Mouse (Mus musculus): ENCODE data around the gene Adcy3.

Gene Adcy3

GRCm38 (mm10) chr12:4179671-4180233 lies 46.8 kb downstream of the Adcy3 start:
- intact Hi-C loops (cut with DNase I), result no loop called here

- intact Hi-C loops (cut with DNase I), result no loop called here
Measured at GRCm38 (mm10) chr12:4180507-4180906, 47.6 kb downstream of the Adcy3 start.

DNA sequence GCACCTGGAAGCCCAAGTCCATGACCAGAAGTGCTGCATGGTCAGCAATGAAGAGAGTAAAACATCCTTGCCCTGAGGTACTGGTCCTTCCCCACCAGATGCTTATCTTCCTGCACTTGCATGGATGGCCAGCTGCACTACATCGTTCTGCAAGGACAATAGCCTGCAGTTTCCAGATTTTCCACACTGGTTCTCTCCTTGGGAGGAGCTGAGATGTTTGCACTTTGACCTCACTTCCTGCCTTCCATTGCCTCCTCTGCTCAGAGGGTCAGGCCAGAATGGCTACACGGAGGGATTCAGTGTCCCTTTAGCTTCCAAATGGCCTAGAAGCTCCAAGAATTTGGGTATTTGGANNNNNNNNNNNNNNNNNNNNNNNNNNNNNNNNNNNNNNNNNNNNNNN lies 51.7 kb downstream of the Adcy3 start:
- intact Hi-C loops (cut with DNase I), result no loop called here

DNA sequence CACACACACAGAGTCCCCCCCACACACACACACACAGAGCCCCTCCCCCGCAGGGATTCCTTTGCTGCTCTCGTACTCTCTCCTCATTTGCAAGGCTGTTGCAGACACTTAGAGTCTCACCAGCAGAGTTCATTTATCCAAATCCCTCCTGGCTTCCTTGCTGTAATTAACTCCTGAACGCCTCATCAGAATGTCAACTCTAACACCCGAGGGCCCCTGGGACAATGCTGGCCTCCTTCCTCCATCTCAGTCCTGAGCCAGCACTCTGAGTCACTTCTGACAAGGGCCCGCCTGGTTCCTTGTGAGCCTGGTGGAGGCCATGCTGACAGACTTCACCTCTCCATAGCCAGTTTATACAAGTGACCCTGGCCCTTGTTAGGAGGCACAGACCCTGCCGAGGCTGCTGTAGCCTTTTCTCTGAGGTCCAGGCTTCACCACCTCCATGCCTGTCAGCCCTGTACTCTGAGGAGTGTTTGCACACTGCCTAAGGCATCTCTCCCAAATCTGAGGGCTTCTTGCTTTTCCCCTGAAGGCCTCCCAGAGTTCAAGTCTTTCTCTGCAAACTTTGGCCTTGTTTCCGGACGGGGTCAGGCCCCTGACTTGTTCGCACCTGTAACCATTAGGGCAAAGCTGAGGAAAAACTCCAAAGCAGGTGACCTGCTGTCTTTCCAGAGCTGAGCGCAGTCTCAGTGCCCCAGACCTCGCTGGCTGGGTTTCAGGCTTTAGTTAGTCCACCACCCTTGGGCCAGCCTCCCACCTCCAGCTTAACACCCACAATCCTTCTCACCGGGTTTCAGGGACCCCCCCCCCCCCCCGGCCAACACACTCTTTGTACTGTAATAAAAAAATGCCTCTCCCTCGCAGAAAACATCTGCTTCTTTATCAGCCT lies 55.5 kb downstream of the Adcy3 start:
- intact Hi-C loops (cut with DNase I), result no loop called here

DNA sequence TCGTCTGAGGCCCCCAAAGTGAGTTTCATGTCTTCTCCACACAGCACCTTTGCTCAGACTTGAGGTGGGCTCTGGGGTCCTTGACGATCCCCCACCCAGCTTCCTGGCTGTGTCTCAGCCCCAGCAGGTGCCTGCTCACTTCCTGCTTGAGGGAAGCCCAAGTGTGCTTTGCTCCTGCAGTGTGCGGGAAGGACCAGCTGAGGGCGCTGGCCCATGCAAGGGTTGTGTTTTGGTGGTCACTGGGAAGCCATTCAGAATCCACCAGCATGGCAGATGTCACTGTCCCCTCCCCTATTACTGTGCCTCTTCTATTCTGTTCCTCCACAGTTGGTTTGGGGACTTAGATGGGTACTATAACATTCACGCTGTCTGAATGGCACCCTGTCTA lies 56.2 kb downstream of the Adcy3 start:
- intact Hi-C loops (cut with DNase I), result no loop called here

DNA sequence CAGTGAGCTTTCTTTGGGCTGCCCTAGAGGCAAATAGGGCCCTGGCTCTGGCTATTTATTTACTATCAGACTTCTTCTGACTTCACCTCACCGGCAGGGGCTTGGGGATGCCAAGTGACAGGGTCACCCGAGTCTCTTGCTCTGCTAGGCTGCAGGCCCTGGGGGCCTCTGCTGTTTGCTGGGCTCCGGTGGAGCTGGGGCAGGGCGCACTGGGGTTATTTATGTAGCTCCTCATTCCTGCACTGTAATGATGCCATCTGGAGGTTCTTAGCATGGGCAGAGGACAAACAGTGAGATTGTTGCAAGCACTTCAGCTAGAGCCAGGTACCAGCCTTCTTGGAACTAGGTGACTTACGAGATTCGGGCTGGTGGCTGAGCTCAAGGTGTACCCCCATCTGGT lies 59.6 kb downstream of the Adcy3 start:
- intact Hi-C loops (cut with DNase I), result no loop called here

DNA sequence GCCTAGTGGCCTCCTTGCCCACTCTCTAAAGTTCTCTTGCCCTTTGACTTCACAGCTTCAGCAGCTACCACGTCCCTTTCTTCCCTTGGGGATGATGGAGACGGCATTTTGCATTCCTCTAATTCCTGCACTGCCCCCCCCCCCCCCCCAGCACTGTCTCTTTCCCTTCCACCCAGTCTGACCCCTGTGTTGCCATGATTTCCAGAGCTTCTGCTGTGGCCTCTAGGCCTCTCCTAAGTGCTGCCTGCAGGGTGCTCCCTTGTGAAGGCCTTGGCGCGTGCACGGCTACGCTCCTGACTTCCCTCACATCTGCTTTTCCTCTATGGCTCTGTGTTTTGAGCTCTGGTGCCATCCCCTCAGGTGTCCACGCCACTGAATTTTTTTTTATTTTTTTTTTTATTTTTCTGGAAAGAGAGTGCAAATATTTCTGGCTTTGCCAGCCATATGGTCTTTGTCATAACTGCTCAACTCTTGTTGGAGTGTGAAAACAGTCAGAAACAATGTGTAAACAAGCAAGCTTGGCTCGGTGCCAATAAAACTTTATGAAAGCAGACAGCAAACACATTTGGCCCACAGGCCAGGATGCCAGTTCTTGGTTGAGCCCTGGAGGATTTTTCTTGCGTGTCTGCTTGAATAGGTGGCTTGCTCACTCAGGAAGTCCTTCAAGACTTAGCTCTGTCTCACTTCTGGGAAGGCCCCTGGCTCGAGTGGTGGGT lies 60.3 kb downstream of the Adcy3 start:
- intact Hi-C loops (cut with DNase I), result no loop called here

DNA sequence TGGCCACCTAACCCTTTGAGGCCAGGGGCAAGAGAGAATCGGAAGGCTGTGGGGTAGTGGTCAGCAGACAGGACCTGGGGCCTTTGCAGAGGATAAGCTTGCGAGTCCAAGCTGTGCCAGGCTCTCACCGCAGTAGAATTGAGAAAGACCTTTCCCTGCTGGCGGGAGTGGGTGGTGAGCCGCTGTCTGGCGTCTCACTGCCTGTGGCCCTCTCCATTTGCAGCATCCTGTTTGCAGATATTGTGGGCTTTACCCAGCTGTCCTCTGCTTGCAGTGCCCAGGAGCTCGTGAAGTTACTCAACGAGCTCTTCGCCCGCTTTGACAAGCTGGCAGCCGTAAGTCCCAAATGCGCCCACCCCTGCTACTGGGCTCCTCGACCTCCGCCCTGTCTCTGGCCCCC lies 61.7 kb downstream of the Adcy3 start:
- intact Hi-C loops (cut with DNase I), result no loop called here

DNA sequence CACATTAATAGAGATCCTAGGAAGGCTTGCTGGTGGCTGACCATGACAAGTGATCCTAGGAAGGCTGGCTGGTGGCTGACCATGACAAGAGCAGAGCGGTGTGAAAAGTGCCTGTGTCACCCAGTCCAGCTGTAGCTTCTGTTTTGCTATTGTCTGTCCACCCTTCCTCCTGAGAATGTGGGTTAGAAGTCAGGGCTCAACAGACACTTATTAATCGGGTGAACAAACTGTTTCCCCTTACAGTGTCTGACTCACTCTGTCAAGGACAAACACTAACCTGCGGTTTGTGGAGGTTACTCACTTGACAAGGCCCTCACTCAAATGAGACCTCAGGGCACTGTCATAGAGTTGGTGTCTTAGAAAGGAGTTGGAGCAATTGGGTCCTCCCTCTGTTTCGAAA lies 65.8 kb downstream of the Adcy3 start:
- intact Hi-C loops (cut with DNase I), result no loop called here

- intact Hi-C loops (cut with DNase I), result no loop called here
Measured at GRCm38 (mm10) chr12:4199271-4199670, 66.4 kb downstream of the Adcy3 start.

DNA sequence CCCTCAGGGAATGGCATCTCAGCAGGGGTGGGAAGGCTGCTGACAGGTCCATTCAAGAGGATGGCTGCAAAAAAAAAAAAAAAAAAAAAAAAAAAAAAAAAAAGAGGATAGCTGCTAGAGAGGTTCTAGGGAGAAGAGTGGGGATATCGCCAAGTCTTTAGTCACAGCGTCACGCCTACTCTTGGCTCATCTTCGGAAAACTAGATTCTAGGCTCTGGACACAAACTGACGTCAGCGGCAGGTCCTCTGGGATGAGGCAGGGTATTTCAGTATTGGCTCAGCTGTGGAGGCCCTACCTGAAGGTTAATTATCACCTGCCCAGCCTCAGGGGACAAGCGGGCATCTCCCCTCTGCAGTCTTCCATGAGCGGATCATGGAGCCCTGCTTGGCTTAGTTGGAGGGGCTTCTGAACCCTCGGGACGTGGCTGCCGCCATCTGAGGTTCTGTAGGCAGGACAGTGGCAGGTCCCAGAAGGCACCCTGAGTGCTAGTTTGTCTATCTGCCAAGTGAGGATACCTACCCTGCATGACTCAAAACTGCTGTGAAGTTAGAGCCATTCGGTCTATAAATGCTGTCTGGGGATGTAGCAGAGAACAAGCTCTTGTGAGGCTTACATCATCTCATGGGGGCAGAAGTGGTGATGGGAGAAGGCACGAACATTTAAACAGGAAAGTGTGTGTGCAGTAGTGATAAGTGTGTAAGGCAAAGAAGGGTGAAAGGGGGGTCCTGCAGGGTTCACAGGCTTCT lies 68.7 kb downstream of the Adcy3 start:
- intact Hi-C loops (cut with DNase I), result no loop called here

GRCm38 (mm10) chr12:4202206-4202605 lies 69.3 kb downstream of the Adcy3 start:
- intact Hi-C loops (cut with DNase I), result no loop called here

DNA sequence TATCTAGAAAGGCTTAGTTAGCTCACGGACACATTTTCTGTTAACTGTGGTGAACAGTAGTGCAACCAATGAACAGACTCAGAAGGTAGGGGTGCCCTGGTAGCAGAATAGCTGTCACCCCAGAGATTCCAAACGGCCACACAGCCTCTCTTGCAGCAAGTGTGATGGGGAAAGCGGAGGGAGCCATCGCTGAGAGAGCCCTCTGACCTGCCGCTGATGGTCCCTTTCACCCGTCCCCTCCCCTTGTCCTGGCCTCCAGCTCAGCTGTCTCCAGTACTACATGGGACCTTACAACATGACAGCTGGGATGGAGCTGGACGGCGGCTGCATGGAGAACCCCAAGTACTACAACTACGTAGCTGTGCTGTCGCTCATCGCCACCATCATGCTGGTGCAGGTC lies 73.2 kb downstream of the Adcy3 start:
- intact Hi-C loops (cut with DNase I), result no loop called here

- intact Hi-C loops (cut with DNase I), result loop anchor here (2.0 kb wide), 1 partner anchor 100 kb away; no protein-coding TSS in a partner anchor
Measured at GRCm38 (mm10) chr12:4208405-4209133, 75.7 kb downstream of the Adcy3 start.

GRCm38 (mm10) chr12:4209196-4209595 lies 76.3 kb downstream of the Adcy3 start:
- intact Hi-C loops (cut with DNase I), result loop anchor here (2.0 kb wide), 1 partner anchor 100 kb away; no protein-coding TSS in a partner anchor

GRCm38 (mm10) chr12:4211174-4211573 lies 78.3 kb downstream of the Adcy3 start:
- intact Hi-C loops (cut with DNase I), result no loop called here

- intact Hi-C loops (cut with DNase I), result no loop called here
Measured at GRCm38 (mm10) chr12:4212908-4213307, 80.0 kb downstream of the Adcy3 start.

DNA sequence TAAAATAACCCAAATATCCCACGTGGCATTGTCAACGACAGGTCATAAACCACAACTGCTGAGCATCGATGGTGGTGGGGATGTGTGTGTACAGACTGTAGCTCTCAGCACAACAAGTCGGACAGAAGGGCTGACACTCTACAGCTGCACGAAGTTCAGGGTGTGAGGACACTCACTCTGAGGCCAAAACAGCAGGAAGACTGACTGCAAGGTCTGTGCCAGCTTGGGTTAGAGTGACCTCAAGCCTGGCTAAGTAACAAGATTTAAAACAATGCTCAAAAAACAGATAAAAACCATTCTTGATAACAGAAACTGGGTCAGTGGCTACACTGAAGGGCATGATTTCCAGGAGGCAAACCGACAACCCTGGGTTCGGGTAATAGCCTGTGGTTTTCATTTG lies 97.3 kb downstream of the Adcy3 start:
- intact Hi-C loops (cut with DNase I), result no loop called here

DNA sequence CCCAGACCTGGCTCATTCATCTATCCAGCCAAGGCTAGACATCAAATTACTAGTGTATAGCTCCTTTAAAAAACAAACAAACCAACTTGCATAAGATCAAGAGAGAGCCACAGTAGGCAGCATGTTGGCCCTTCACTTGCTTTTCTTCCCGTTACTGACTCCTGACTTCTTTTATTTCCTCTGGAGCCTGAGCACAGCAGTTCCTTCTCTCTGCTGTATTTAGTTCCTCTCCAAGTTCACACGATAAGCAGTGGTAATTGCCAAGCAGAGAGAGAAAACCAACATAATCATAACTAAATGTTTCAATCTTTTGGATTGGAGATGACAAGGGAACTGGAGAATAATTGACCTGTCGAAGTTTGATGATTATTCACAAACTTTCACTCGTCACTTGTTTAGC lies 99.9 kb downstream of the Adcy3 start:
- intact Hi-C loops (cut with DNase I), result no loop called here

DNA sequence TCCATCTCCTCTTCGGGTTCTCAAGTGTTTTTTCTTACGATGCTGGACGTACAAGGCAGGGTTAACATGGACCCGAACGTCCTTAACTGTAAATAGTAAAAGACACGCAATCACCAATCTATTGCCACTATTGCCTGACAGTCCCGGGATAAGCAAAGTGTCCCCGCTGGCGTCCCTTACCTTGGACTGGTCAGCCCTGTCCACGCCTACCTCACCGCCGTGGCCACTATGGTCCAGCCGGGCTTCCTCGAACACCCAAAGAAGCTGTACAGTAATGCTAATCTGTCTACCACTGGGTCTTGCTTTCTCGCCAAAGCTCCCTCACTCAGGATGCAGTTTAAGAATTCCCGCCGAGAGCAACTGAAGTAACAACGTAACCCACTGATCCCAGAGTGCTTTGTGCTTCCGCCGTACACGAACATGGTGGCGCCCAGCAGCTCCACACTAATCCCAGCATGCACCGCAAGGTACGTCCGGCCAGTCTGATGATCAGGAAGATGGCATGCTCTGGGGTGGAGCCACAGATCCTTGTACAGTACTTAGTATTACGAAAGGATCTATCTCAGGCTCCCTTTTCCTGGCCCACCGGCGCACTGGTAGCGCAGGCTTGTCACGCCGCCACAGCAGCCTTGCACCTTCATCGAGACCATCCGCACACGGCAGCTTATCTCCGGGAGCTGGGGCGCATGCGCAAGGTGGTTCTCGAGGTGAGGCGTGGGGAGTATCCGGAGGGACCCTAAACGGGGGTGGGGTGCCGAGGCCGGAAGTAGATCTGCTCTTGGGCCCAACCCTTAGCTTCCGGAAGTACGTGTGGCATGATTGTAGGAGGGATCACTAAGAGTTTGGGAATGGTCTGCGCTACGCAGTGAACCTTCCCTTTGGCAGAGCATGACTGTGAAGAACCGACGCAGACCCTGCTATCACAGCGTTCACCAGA lies 100.9 kb downstream of the Adcy3 start, which contains the start of the genes Ptrhd1 and Cenpo:
Gene Ptrhd1 (plus strand): TSS at position 456 of the 937 bp plus-strand sequence.
Gene Cenpo (minus strand): TSS at position 723 of the 937 bp plus-strand sequence.
- intact Hi-C loops (cut with DNase I), result no loop called here

All from adrenal gland (tissue).